Mouse (Mus musculus) lung, postnatal 10 days (tissue): ENCODE results near the gene Cnppd1.

ENCODE experiments used
- DNase-seq: peaks from one replicate; pipeline ENCODE4 v3.0.0; 2021

The Cnppd1 gene

GRCm38 (mm10) chr1:75142301-75143261, at the start of gene Cnppd1, which contains the start of gene Retreg2:
Cnppd1 (minus strand) TSS chr1:75142711.
Retreg2 (plus strand) TSS chr1:75142778.
- peak; percentile 97 for DNase-seq

- DNase-seq, result peak; percentile 99
Observed at GRCm38 (mm10) chr1:75191622-75192402, 49.3 kb upstream of the Cnppd1 start, which contains the start of the genes Ankzf1 and Atg9a. Ankzf1 (plus strand) TSS chr1:75192151. Atg9a (minus strand) TSS chr1:75192196.

GRCm38 (mm10) chr1:75191258-75191621, 48.7 kb upstream of the Cnppd1 start:
- DNase-seq, result no peak

- DNase-seq, result no peak
Observed at GRCm38 (mm10) chr1:75190577-75190976, 48.1 kb upstream of the Cnppd1 start.

GRCm38 (mm10) chr1:75187914-75188483, 45.5 kb upstream of the Cnppd1 start:
- DNase-seq, result no peak

- DNase-seq, result no peak
Observed at GRCm38 (mm10) chr1:75187126-75187525, 44.6 kb upstream of the Cnppd1 start.

GRCm38 (mm10) chr1:75185495-75185894, 43.0 kb upstream of the Cnppd1 start:
- DNase-seq, result no peak

GRCm38 (mm10) chr1:75182160-75182559, 39.6 kb upstream of the Cnppd1 start:
- DNase-seq, result no peak

GRCm38 (mm10) chr1:75181377-75181870, 38.9 kb upstream of the Cnppd1 start:
- DNase-seq, result no peak

- DNase-seq, result no peak
Observed at GRCm38 (mm10) chr1:75180741-75181140, 38.2 kb upstream of the Cnppd1 start.

GRCm38 (mm10) chr1:75180105-75180590, 37.6 kb upstream of the Cnppd1 start, which contains the start of gene Abcb6:
Abcb6 (minus strand) TSS chr1:75180392.
- peak; percentile 93 for DNase-seq

- DNase-seq, result peak; percentile 29
Observed at GRCm38 (mm10) chr1:75179334-75180104, 37.0 kb upstream of the Cnppd1 start.

GRCm38 (mm10) chr1:75168472-75169464, 26.3 kb upstream of the Cnppd1 start, which contains the start of gene Zfand2b:
Zfand2b (plus strand) TSS chr1:75168646.
- DNase-seq, result peak; percentile 98

- no peak for DNase-seq
Observed at GRCm38 (mm10) chr1:75168093-75168471, 25.6 kb upstream of the Cnppd1 start.

GRCm38 (mm10) chr1:75160256-75160617, 17.7 kb upstream of the Cnppd1 start:
- DNase-seq, result no peak

- DNase-seq, result no peak
Observed at GRCm38 (mm10) chr1:75159540-75160255, 17.2 kb upstream of the Cnppd1 start.

- no peak for DNase-seq
Observed at GRCm38 (mm10) chr1:75158990-75159389, 16.5 kb upstream of the Cnppd1 start.

GRCm38 (mm10) chr1:75155837-75156236, 13.3 kb upstream of the Cnppd1 start:
- DNase-seq, result no peak

GRCm38 (mm10) chr1:75148727-75149126, 6.2 kb upstream of the Cnppd1 start:
- no peak for DNase-seq
